Mouse (Mus musculus) forebrain, embryonic 10.5 days (tissue): ENCODE measurements around the gene Vmn1r201. TPM values are rescaled to one million over a fixed set of nuclear protein-coding genes. Genes with fewer than 3 reads are reported as not detected.

Source experiments
- DNase-seq: peaks from one replicate; pipeline ENCODE4 v3.0.0-alpha.2; 2017; ENCODE audit warnings: low spot score; ENCODE audit errors: extremely low spot score
- H3K27ac ChIP-seq: fragments of 300-500 bp; sonication (generic); 2 replicates; pipeline ENCODE4 v1.5.1; 2016; ENCODE audit warnings: mild to moderate bottlenecking
- H3K27me3 ChIP-seq: fragments of 300-500 bp; sonication (generic); 2 replicates; pipeline ENCODE4 v1.6.1; 2016; ENCODE audit warnings: mild to moderate bottlenecking; ENCODE audit not compliant: poor library complexity, severe bottlenecking
- H3K36me3 ChIP-seq: fragments of 300-500 bp; sonication (generic); replicated peaks from 2 replicates; pipeline ENCODE4 v1.6.1; 2016; ENCODE audit warnings: mild to moderate bottlenecking, moderate library complexity
- H3K4me1 ChIP-seq: fragments of 300-500 bp; sonication (generic); 2 replicates; pipeline ENCODE4 v1.6.1; 2016
- H3K4me3 ChIP-seq: fragments of 300-500 bp; sonication (generic); 2 replicates; pipeline ENCODE4 v1.5.1; 2016; ENCODE audit warnings: mild to moderate bottlenecking, moderate library complexity
- H3K9me3 ChIP-seq: fragments of 300-500 bp; sonication (generic); 2 replicates; pipeline ENCODE4 v1.6.1; 2016; ENCODE audit warnings: mild to moderate bottlenecking, moderate library complexity
- WGBS: fragments of 180-500 bp; shearing (Covaris S2); methylation state at CpG from one replicate; pipeline ENCODE4 v1.1.7; 2016; 5-methylcytosine and 5-hydroxymethylcytosine counted together
- polyA plus RNA-seq: library from polyadenylated mRNA; unstranded; fragments of >200 nt; fragmentation: Nextera tagmentation; extraction: Ambion mirVana; gene quantifications from 2 replicates; pipeline ENCODE4 v1.2.1, GENCODE M21; 2016

Vmn1r201 gene
- polyA plus RNA-seq, result not detected in 2 replicates

DNA sequence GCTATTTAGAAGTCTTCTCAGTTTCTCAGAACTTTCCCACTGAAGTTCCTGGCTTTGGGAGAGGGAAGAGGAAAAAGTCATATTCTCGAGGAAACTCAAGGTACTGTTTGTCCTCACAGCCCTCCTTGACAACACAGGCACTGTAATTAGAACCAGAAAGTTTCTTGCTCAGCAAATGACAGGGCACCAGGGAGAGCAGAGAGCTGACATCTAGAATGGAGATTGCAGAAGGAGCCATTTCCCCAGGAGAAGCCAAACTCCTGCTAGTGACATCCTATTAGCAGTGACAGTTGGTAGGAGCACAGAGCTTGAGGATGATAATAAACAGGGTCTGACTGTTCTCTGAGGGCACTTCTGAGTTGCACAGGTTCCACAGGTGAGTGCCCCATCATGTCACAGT, at the start of gene Vmn1r201:
TSS of gene Vmn1r201 (plus strand) at position 301 of the 400 bp plus-strand sequence.
- no peaks in the 10 kb centered on the region for H3K36me3 ChIP-seq
- H3K9me3 ChIP-seq, result no peaks in the 10 kb centered on the region
- DNase-seq, result no peak
- H3K4me3 ChIP-seq, result no peak within 1 kb of the TSS
- 74% methylated on average over 1 of the region's 1 CpGs for WGBS
- no peaks in the 10 kb centered on the region for H3K27me3 ChIP-seq
- no peaks in the 10 kb centered on the region for H3K4me1 ChIP-seq
- no peak within 1 kb of the TSS for H3K27ac ChIP-seq

DNA sequence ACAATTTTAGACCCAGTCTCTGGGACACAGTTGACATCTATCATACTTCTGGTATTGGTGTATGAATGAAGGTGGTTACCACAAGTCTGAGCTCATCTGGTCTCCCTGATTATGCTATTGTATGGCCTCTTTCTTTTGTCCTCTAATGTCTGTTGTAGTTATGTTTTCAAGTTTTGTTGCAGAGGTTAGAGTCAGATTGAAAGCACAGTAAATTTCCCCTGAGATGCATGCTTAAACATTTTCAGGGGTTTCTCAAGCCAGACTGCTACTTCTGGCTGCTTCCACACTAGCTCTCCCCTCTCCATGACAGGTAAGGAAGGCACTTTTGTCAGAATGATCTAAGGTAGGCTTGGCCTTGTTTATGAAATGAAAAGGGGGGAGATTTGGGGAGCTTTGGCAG, 16.6 kb upstream of the Vmn1r201 start:
- Histone ChIP-seq H3K27ac (no peak overlapping the region), H3K4me3 (no peak overlapping the region), H3K9me3 (no peaks in the 10 kb centered on the region), H3K27me3 (no peaks in the 10 kb centered on the region), H3K4me1 (no peaks in the 10 kb centered on the region), H3K36me3 (no peaks in the 10 kb centered on the region)
- no peak for DNase-seq

GRCm38 (mm10) chr13:22502431-22502830, 30.7 kb downstream of the Vmn1r201 start:
- H3K4me3 ChIP-seq, result no peak overlapping the region
- H3K27ac ChIP-seq, result no peak overlapping the region
- DNase-seq, result no peak
- H3K4me1 ChIP-seq, result no peaks in the 10 kb centered on the region
- no peaks in the 10 kb centered on the region for H3K9me3 ChIP-seq
- H3K36me3 ChIP-seq, result no peaks in the 10 kb centered on the region
- 78% methylated on average over 3 of the region's 3 CpGs for WGBS
- no peaks in the 10 kb centered on the region for H3K27me3 ChIP-seq

DNA sequence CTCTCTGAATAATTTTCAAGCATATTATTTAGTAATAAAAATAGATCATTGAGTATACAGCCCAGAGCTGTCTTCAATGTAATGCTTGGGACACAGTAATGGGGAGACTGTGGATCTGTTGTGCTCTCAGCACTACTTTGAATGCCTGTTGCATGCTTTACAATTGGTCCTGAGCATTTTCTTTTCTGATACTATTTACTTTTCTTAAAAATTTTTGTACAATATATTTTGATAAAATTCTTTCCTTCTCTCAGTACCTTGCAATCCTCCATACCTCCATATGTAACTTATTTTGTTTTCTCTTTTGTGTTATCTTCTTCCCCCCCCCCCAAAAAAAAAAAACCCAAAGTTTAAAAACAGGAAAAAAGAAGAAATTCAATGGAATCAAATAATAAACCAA, 33.6 kb downstream of the Vmn1r201 start, which contains the start of gene Vmn1r202:
TSS of gene Vmn1r202 (minus strand) at position 101 of the 400 bp plus-strand sequence.
- no peaks in the 10 kb centered on the region for H3K36me3 ChIP-seq
- no peak for DNase-seq
- H3K9me3 ChIP-seq, result no peaks in the 10 kb centered on the region
- no peaks in the 10 kb centered on the region for H3K4me1 ChIP-seq
- no peak within 1 kb of the TSS for H3K27ac ChIP-seq
- no peaks in the 10 kb centered on the region for H3K27me3 ChIP-seq
- no peak within 1 kb of the TSS for H3K4me3 ChIP-seq

GRCm38 (mm10) chr13:22517814-22518213, 46.1 kb downstream of the Vmn1r201 start, which contains the start of gene Vmn1r203:
TSS of gene Vmn1r203 (plus strand) at chr13:22518114.
- no peaks in the 10 kb centered on the region for H3K36me3 ChIP-seq

More at GRCm38 (mm10) chr13:22517814-22518213, 46.1 kb downstream of the Vmn1r201 start, which contains the start of gene Vmn1r203:
- no peak within 1 kb of the TSS for H3K27ac ChIP-seq
- no peaks in the 10 kb centered on the region for H3K27me3 ChIP-seq
- H3K4me3 ChIP-seq, result no peak within 1 kb of the TSS
- no peaks in the 10 kb centered on the region for H3K4me1 ChIP-seq
- H3K9me3 ChIP-seq, result no peaks in the 10 kb centered on the region
- DNase-seq, result no peak

Other genes starting within 250 kb of the Vmn1r201 start
- not detected in 2 replicates for gene Vmn1r193, start 248.8 kb upstream of the Vmn1r201 start, polyA plus RNA-seq
- gene Vmn1r194, start 227.7 kb upstream of the Vmn1r201 start, polyA plus RNA-seq, result not detected in 2 replicates
- gene Vmn1r195, start 201.4 kb upstream of the Vmn1r201 start, polyA plus RNA-seq, result not detected in 2 replicates
- not detected in 2 replicates for gene Vmn1r196, start 182.0 kb upstream of the Vmn1r201 start, polyA plus RNA-seq
- not detected in 2 replicates for gene Vmn1r197, start 147.3 kb upstream of the Vmn1r201 start, polyA plus RNA-seq
- not detected in 2 replicates for gene Vmn1r198, start 121.6 kb upstream of the Vmn1r201 start, polyA plus RNA-seq
- gene Vmn1r199, start 92.1 kb upstream of the Vmn1r201 start, polyA plus RNA-seq, result not detected in 2 replicates
- gene Vmn1r200, start 81.5 kb upstream of the Vmn1r201 start, polyA plus RNA-seq, result not detected in 2 replicates
- gene Vmn1r202, start 33.5 kb downstream of the Vmn1r201 start, polyA plus RNA-seq, result 0.04 TPM in 1 of 2 replicates, not detected in the other
- not detected in 2 replicates for gene Vmn1r203, start 46.2 kb downstream of the Vmn1r201 start, polyA plus RNA-seq
- not detected in 2 replicates for gene Vmn1r204, start 81.3 kb downstream of the Vmn1r201 start, polyA plus RNA-seq
- not detected in 2 replicates for gene Vmn1r205, start 121.1 kb downstream of the Vmn1r201 start, polyA plus RNA-seq
- not detected in 2 replicates for gene Vmn1r206, start 152.3 kb downstream of the Vmn1r201 start, polyA plus RNA-seq